Mouse (Mus musculus): ENCODE results near the gene Sirt4.

Sirt4 gene

GRCm38 (mm10) chr5:115432395-115432794 is 52.1 kb downstream of the Sirt4 start:
- DNase-seq, result no peak

GRCm38 (mm10) chr5:115431898-115432259 is 52.6 kb downstream of the Sirt4 start:
- DNase-seq, result no peak

- DNase-seq, result no peak
Measured at GRCm38 (mm10) chr5:115431061-115431897, 53.2 kb downstream of the Sirt4 start.

- no peak for DNase-seq
Measured at GRCm38 (mm10) chr5:115430187-115430960, 54.2 kb downstream of the Sirt4 start.

- DNase-seq, result no peak
Measured at GRCm38 (mm10) chr5:115429359-115430186, 55.0 kb downstream of the Sirt4 start, which contains the start of gene Msi1. TSS of gene Msi1 (plus strand) at chr5:115429599.

- DNase-seq, result no peak
Measured at GRCm38 (mm10) chr5:115428831-115429358, 55.6 kb downstream of the Sirt4 start.

Data from thymus, postnatal 25 days (tissue).